In genomic region chr12:73682921-73683346, GRCm38 (mm10) we compare ENCODE assay signal across 16 mouse cellular contexts.
A peak's percentile ranks its signal among the peaks of the same experiment; 100 is the strongest.
DNase-seq lines count a peak whose midpoint lies in the region; ATAC-seq and TF ChIP-seq lines count a peak whose summit lies in the region.
"Had no signal": no experiment of that assay in that cellular context is flagged by ENCODE, and none has a peak within 500 bp of the region (broad histone marks: within the 10 kb centered on the region; RNA-seq: fewer than 3 reads in every experiment).

No protein-coding gene starts in this region.

- H3K4me1 ChIP-seq in kidney, adult 2 months (ENCODE audit: control insufficient read depth, insufficient read depth, low read length): 0 out of 2 replicates have a peak, but pooled peaks cover 5% of the 10 kb centered on the region
- H3K4me1 ChIP-seq in heart, embryonic 13.5 days: peaks cover 35% of the 10 kb centered on the region
- no peaks in the 10 kb centered on the region for H3K4me1 ChIP-seq in kidney, postnatal 0 days (replicated peaks; ENCODE audit: insufficient read depth, low read length)
- H3K4me1 ChIP-seq: megakaryocyte, embryonic 14.5 days had no signal

- ATAC-seq in heart, embryonic 13.5 days (ENCODE audit: extremely low read depth, insufficient number of reproducible peaks, low FRiP score, low TSS enrichment): no peak
- no peak for ATAC-seq in kidney, postnatal 0 days (replicated peaks; ENCODE audit: low FRiP score, low read depth)
- ATAC-seq in megakaryocyte progenitor cell, adult 5-6 weeks (replicated peaks; ENCODE audit: poor library complexity): no peak
- ATAC-seq: forebrain, embryonic 16.5 days; hindbrain, postnatal 0 days had no signal

- no peak overlapping the region for H3K27ac ChIP-seq in kidney, adult 2 months (ENCODE audit: insufficient read depth, low read depth, low read length)
- peak overlapping the region; percentile 64 for H3K27ac ChIP-seq in heart, embryonic 13.5 days (replicated peaks)
- 0 out of 2 replicates have a peak overlapping the region, but pooled peaks have one; percentile 32 for H3K27ac ChIP-seq in kidney, postnatal 0 days
- H3K27ac ChIP-seq: hindbrain, postnatal 0 days; left cerebral cortex, adult 2 months; liver, embryonic 13.5 days had no signal

- no peaks in the 10 kb centered on the region for H3K36me3 ChIP-seq in kidney, adult 2 months (ENCODE audit: control insufficient read depth, insufficient read depth, low read length)
- no peaks in the 10 kb centered on the region for H3K36me3 ChIP-seq in heart, embryonic 13.5 days
- H3K36me3 ChIP-seq in kidney, postnatal 0 days (ENCODE audit: insufficient read depth, low read length): no peaks in the 10 kb centered on the region
- H3K36me3 ChIP-seq: liver, embryonic 13.5 days had no signal

- no peak for TF ChIP-seq POLR2A in kidney, adult 2 months (IDR thresholded peaks at IDR 0.05; ENCODE audit: low read depth, low read length)

- no peak overlapping the region for H3K4me3 ChIP-seq in kidney, adult 2 months (ENCODE audit: insufficient read depth, low read depth, low read length)
- no peak overlapping the region for H3K4me3 ChIP-seq in heart, embryonic 13.5 days
- no peak overlapping the region for H3K4me3 ChIP-seq in kidney, postnatal 0 days (replicated peaks; ENCODE audit: low read depth, low read length)
- H3K4me3 ChIP-seq: left cerebral cortex, adult 2 months; liver, embryonic 13.5 days; megakaryocyte, embryonic 14.5 days had no signal

- H3K9ac ChIP-seq in heart, embryonic 13.5 days: no peak overlapping the region
- H3K9ac ChIP-seq in kidney, postnatal 0 days (ENCODE audit: low read depth, low read length): no peak overlapping the region
- H3K9ac ChIP-seq: liver, embryonic 13.5 days had no signal

- peak; percentile 79 for DNase-seq in kidney, adult 2 months
- DNase-seq in kidney, adult 18-20 months: no peak
- DNase-seq in kidney, postnatal 0 days (ENCODE audit: low spot score): peak; percentile 33
- peak; percentile 63 for DNase-seq in lung, postnatal 36 days
- no peak for DNase-seq in cerebellum, postnatal 10 days
- DNase-seq in urinary bladder, postnatal 25 days (ENCODE audit: low spot score): no peak
- DNase-seq: B cell, adult 2 months; cerebellum, adult 8-10 months; liver, embryonic 13.5 days; right cerebral cortex, adult 18-20 months had no signal

- no peak overlapping the region for H3K4me2 ChIP-seq in heart, embryonic 13.5 days
- H3K4me2 ChIP-seq in kidney, postnatal 0 days (ENCODE audit: low read length): no peak overlapping the region
- H3K4me2 ChIP-seq: liver, embryonic 13.5 days had no signal

- no peaks in the 10 kb centered on the region for H3K9me3 ChIP-seq in heart, embryonic 13.5 days
- no peaks in the 10 kb centered on the region for H3K9me3 ChIP-seq in kidney, postnatal 0 days (replicated peaks; ENCODE audit: low read length)
- H3K9me3 ChIP-seq: liver, embryonic 13.5 days; megakaryocyte, embryonic 14.5 days had no signal

- no peaks in the 10 kb centered on the region for H3K27me3 ChIP-seq in kidney, adult 2 months (replicated peaks; ENCODE audit: control insufficient read depth, insufficient read depth, low read length)
- no peaks in the 10 kb centered on the region for H3K27me3 ChIP-seq in heart, embryonic 13.5 days (replicated peaks)
- no peaks in the 10 kb centered on the region for H3K27me3 ChIP-seq in kidney, postnatal 0 days (ENCODE audit: insufficient read depth, low read length)
- H3K27me3 ChIP-seq: liver, embryonic 13.5 days had no signal

- TF ChIP-seq CTCF in kidney, adult 2 months (conservative IDR thresholded peaks at IDR 0.05; ENCODE audit: insufficient read depth, insufficient read length, low read depth, low read length): no peak
- TF ChIP-seq CTCF in kidney, postnatal 0 days (IDR thresholded peaks at IDR 0.05; ENCODE audit: low read depth): no peak

- 62% methylated on average over 7 of the region's 7 CpGs for WGBS in kidney, adult 2 months
- 45% methylated on average over 7 of the region's 7 CpGs for WGBS in heart, embryonic 13.5 days
- 58% methylated on average over 7 of the region's 7 CpGs for WGBS in kidney, postnatal 0 days

Comparison
In these comparisons a context has a peak if more than half of its experiments do, and no peak if none do; other contexts are left out.
1. DNase-seq: peak in kidney, adult 2 months (single experiment), kidney, postnatal 0 days (single experiment) and lung, postnatal 36 days (single experiment); none in kidney, adult 18-20 months (single experiment), cerebellum, postnatal 10 days (0 of 2) and urinary bladder, postnatal 25 days (single experiment).